22 mouse cellular contexts compared by ENCODE assay signal in the genomic region with DNA sequence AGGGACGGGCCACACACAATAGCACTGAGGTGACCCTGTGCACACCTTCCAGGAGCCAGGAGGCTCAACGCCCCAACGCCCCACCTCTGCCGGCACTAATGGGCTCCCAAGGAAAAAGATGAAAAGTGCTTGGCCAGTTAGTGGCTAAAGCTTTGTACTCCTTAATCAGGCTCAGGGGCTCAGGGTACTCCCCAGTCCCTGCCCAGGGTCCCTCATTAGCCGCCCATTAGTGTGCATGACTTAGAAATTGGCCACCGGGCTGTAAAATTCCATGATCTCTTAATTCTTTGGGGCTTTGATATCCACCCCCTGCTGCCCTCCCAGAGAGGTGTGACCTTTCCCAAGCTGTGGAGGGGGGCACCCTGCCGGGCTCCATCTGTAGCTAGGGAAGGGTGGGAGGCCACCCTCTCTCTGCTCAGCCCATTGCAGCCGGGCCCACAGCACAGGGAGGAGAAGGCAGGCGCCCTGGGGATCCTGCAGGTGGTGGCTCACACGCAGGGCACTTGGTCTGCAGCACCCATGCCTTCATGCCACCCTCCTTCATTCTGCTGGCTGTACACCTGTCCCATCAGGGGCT. TPM values are rescaled to one million over a fixed set of nuclear protein-coding genes. Genes with fewer than 3 reads are reported as not detected.
DNase-seq lines count a peak whose midpoint lies in the region; ATAC-seq lines count a peak whose summit lies in the region.
"Had no signal": no experiment of that assay in that cellular context is flagged by ENCODE, and none has a peak within 500 bp of the region (broad histone marks: within the 10 kb centered on the region; RNA-seq: fewer than 3 reads in every experiment).

No protein-coding gene starts in this region.

- DNase-seq in cerebellum, adult 18-20 months: peak; percentile 19 to 36
- no peak for DNase-seq in cerebellum, postnatal 4 days (ENCODE audit: low spot score in 2 of 2)
- DNase-seq in midbrain, embryonic 14.5 days: no peak
- DNase-seq in forebrain, embryonic 11.5 days (ENCODE audit: low spot score): peak; percentile 69
- peak; percentile 79 for DNase-seq in retina, embryonic 14.5 days (ENCODE audit: low spot score)
- no peak for DNase-seq in heart, postnatal 14 days
- no peak for DNase-seq in left cerebral cortex, adult 9 months (ENCODE audit: low spot score in 2 of 2)
- DNase-seq: adrenal gland, adult 8-10 months; heart, adult 11 months; kidney, adult 2 months; kidney, postnatal 36 days; lung, embryonic 14.5 days had no signal

- 35% methylated on average over 10 of the region's 10 CpGs for WGBS in midbrain, embryonic 12.5 days
- WGBS in midbrain, embryonic 14.5 days: 35% methylated on average over 10 of the region's 10 CpGs
- WGBS in forebrain, embryonic 11.5 days: 6% methylated on average over 10 of the region's 10 CpGs

- H3K4me2 ChIP-seq in midbrain, embryonic 12.5 days (replicated peaks): no peak overlapping the region
- H3K4me2 ChIP-seq in midbrain, embryonic 14.5 days (ENCODE audit: low read length): no peak overlapping the region
- no peak overlapping the region for H3K4me2 ChIP-seq in forebrain, embryonic 11.5 days (ENCODE audit: low read depth, low read length, severe bottlenecking)
- H3K4me2 ChIP-seq: embryonic facial prominence, embryonic 15.5 days; heart, embryonic 15.5 days; liver, embryonic 11.5 days; lung, embryonic 14.5 days had no signal

- intact Hi-C loops in heart, postnatal 14 days (cut with DNase I): no loop called here

- no peak overlapping the region for H3K27ac ChIP-seq in midbrain, embryonic 12.5 days (replicated peaks)
- H3K27ac ChIP-seq in midbrain, embryonic 14.5 days (replicated peaks; ENCODE audit: low read depth, low read length): no peak overlapping the region
- no peak overlapping the region for H3K27ac ChIP-seq in forebrain, embryonic 11.5 days (ENCODE audit: low read depth, low read length)
- H3K27ac ChIP-seq: embryonic facial prominence, embryonic 15.5 days; heart, embryonic 15.5 days had no signal

- no peak overlapping the region for H3K9ac ChIP-seq in midbrain, embryonic 12.5 days (replicated peaks)
- no peak overlapping the region for H3K9ac ChIP-seq in midbrain, embryonic 14.5 days (replicated peaks; ENCODE audit: low read length)
- H3K9ac ChIP-seq in forebrain, embryonic 11.5 days (ENCODE audit: low read length): no peak overlapping the region
- H3K9ac ChIP-seq: embryonic facial prominence, embryonic 15.5 days; heart, embryonic 15.5 days; lung, embryonic 14.5 days had no signal

- peaks cover 22% of the 10 kb centered on the region for H3K36me3 ChIP-seq in midbrain, embryonic 12.5 days
- peaks cover 22% of the 10 kb centered on the region for H3K36me3 ChIP-seq in midbrain, embryonic 14.5 days (ENCODE audit: control insufficient read depth, insufficient read depth, low read length)
- peaks cover 2% of the 10 kb centered on the region for H3K36me3 ChIP-seq in forebrain, embryonic 11.5 days (ENCODE audit: control insufficient read depth, insufficient read depth, low read length)

- H3K4me1 ChIP-seq in midbrain, embryonic 12.5 days: peaks cover 50% of the 10 kb centered on the region
- H3K4me1 ChIP-seq in midbrain, embryonic 14.5 days (ENCODE audit: control insufficient read depth, insufficient read depth, low read length): peaks cover 10% of the 10 kb centered on the region; the same call in 1 of the 2 replicates
- peaks cover 15% of the 10 kb centered on the region; the same call in 1 of the 2 replicates for H3K4me1 ChIP-seq in forebrain, embryonic 11.5 days (replicated peaks; ENCODE audit: control insufficient read depth, insufficient read depth, low read length)
- H3K4me1 ChIP-seq: embryonic facial prominence, embryonic 15.5 days had no signal

- ATAC-seq in midbrain, embryonic 12.5 days (ENCODE audit: low FRiP score, low read depth): peak; percentile 42; the same call in 1 of the 2 replicates
- no peak for ATAC-seq in midbrain, embryonic 14.5 days (ENCODE audit: low FRiP score, low TSS enrichment)
- peak; percentile 73 for ATAC-seq in forebrain, embryonic 11.5 days (replicated peaks; ENCODE audit: low FRiP score)

- no peaks in the 10 kb centered on the region for H3K9me3 ChIP-seq in midbrain, embryonic 12.5 days
- H3K9me3 ChIP-seq in midbrain, embryonic 14.5 days (ENCODE audit: control insufficient read depth, low read length): no peaks in the 10 kb centered on the region
- H3K9me3 ChIP-seq in forebrain, embryonic 11.5 days (ENCODE audit: control insufficient read depth, low read length): no peaks in the 10 kb centered on the region
- H3K9me3 ChIP-seq: embryonic facial prominence, embryonic 15.5 days; heart, embryonic 15.5 days; hindbrain, embryonic 10.5 days had no signal

- no peaks in the 10 kb centered on the region; the same call in 1 of the 2 replicates for H3K27me3 ChIP-seq in midbrain, embryonic 12.5 days
- no peaks in the 10 kb centered on the region for H3K27me3 ChIP-seq in midbrain, embryonic 14.5 days (ENCODE audit: control insufficient read depth, insufficient read depth, low read length)
- H3K27me3 ChIP-seq in forebrain, embryonic 11.5 days (ENCODE audit: control insufficient read depth, insufficient read depth, low read length): peaks cover 3% of the 10 kb centered on the region; the same call in 1 of the 2 replicates
- H3K27me3 ChIP-seq: embryonic facial prominence, embryonic 15.5 days had no signal

- no peak overlapping the region for H3K4me3 ChIP-seq in midbrain, embryonic 12.5 days
- H3K4me3 ChIP-seq in midbrain, embryonic 14.5 days (replicated peaks; ENCODE audit: low read depth, low read length): no peak overlapping the region
- no peak overlapping the region for H3K4me3 ChIP-seq in forebrain, embryonic 11.5 days (ENCODE audit: low read depth, low read length)
- H3K4me3 ChIP-seq: embryonic facial prominence, embryonic 15.5 days; heart, embryonic 15.5 days; hindbrain, embryonic 10.5 days; myocyte had no signal

RNA-seq across cellular contexts. Expression of a gene that starts 1.8 kb away (rescaled TPM):
- 0.15 and 0.21 TPM in 2 replicates for polyA plus RNA-seq in midbrain, embryonic 12.5 days (2016; fragmentation: Nextera tagmentation; extraction: Ambion mirVana)
- not detected in 2 replicates for polyA plus RNA-seq in midbrain, embryonic 14.5 days (2014; fragmentation: Nextera tagmentation; extraction: Ambion mirVana)
- polyA plus RNA-seq in forebrain, embryonic 11.5 days (2014; fragmentation: Nextera tagmentation; extraction: Ambion mirVana): 0.13 TPM in 1 of 2 replicates, not detected in the other
- total RNA-seq in heart, postnatal 14 days (2021): not detected
- total RNA-seq: gastrocnemius, adult 8-10 months; megakaryocyte, adult 5-6 weeks; MEL; neutrophil, adult 5-6 weeks had no signal
- polyA plus RNA-seq: heart, embryonic 15.5 days; hindbrain, embryonic 10.5 days; kidney, adult 2 months; liver, embryonic 11.5 days; lung, embryonic 14.5 days; myocyte had no signal

RNA-seq across cellular contexts. Expression of a gene that starts 55.3 kb away (rescaled TPM):
- 96.7 and 110 TPM in 2 replicates for polyA plus RNA-seq in midbrain, embryonic 12.5 days (2016; fragmentation: Nextera tagmentation; extraction: Ambion mirVana)
- 40.4 and 59.5 TPM in 2 replicates for polyA plus RNA-seq in midbrain, embryonic 14.5 days (2014; fragmentation: Nextera tagmentation; extraction: Ambion mirVana)
- polyA plus RNA-seq in forebrain, embryonic 11.5 days (2014; fragmentation: Nextera tagmentation; extraction: Ambion mirVana): 98.0 and 98.2 TPM in 2 replicates
- total RNA-seq in heart, postnatal 14 days (2021): 10 to 100 TPM; 54.0 to 54.7 TPM

RNA-seq across cellular contexts. Expression of a gene that starts 56.8 kb away (rescaled TPM):
- polyA plus RNA-seq in midbrain, embryonic 12.5 days (2016; fragmentation: Nextera tagmentation; extraction: Ambion mirVana): 26.0 and 35.0 TPM in 2 replicates
- 45.7 and 56.4 TPM in 2 replicates for polyA plus RNA-seq in midbrain, embryonic 14.5 days (2014; fragmentation: Nextera tagmentation; extraction: Ambion mirVana)
- 15.3 and 18.3 TPM in 2 replicates for polyA plus RNA-seq in forebrain, embryonic 11.5 days (2014; fragmentation: Nextera tagmentation; extraction: Ambion mirVana)
- not detected for total RNA-seq in heart, postnatal 14 days (2021)
- total RNA-seq: megakaryocyte, adult 5-6 weeks; MEL; neutrophil, adult 5-6 weeks had no signal
- polyA plus RNA-seq: myocyte had no signal

Comparison
In these comparisons a context has a peak if more than half of its experiments do, and no peak if none do; other contexts are left out.
1. DNase-seq: peak in cerebellum, adult 18-20 months (2 of 2), forebrain, embryonic 11.5 days (single experiment) and retina, embryonic 14.5 days (single experiment); none in cerebellum, postnatal 4 days (0 of 2), midbrain, embryonic 14.5 days (single experiment), heart, postnatal 14 days (0 of 2) and left cerebral cortex, adult 9 months (0 of 2).